Mouse (Mus musculus): Measurements from ENCODE around the gene Pdgfb. TPM values are rescaled to one million over a fixed set of nuclear protein-coding genes. Genes with fewer than 3 reads are reported as not detected.

Pdgfb gene
- polyA plus RNA-seq, 1 experiment from 2014 or later, result 4.9 TPM

DNA sequence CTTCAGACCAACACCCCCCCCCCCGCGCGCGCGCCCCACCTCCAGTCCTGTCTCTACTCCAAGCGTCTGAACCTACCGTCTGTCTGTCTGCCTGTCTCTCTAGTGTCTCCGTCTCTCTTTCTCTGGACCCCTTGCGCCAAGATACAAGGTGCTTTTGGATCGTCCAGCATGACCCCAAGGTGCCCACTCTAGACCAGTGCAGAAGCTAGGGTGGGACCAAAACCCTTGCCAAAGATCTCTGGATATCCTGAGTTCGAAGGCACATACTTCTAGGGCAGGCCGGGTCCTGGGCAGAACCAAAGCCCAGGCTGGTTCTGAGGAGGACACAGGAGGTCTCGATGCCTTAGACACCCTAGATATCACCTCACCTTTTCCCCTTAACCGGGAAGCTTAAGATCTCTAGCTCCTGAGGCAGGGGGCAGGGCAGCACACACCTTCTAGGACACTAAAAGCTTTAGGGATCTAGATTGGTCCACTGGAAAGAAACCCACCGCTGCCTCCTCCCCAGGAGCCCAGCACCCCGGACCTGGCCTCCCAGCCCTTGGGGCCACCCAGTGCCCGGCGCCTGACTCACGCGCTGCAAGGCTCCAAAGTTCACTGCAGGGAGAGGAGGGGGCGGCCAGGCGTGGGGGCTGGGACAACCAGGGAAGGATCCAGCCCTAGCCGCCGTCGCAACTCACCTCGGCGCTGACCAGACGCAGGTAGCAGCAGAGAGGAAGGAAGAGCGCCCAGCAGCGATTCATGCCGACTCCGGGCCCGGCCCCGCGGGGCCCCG is 1.3 kb downstream of the Pdgfb start:
- Histone ChIP-seq H3K4me2 (ENCODE audit: low read length) (peak overlapping the region; percentile 97), H3K4me3 (ENCODE audit: control insufficient read depth in 1 of 2, insufficient read depth in 1 of 2, low read depth in 1 of 2, low read length in 2 of 2) (peak overlapping the region; percentile 54 to 62), H3K9me3 (ENCODE audit: control insufficient read depth, low read length) (no peaks in the 10 kb centered on the region), H3K4me1 (ENCODE audit: control insufficient read depth in 2 of 2, insufficient read depth in 2 of 2, low read length in 2 of 2) (peaks cover 6 to 33% of the 10 kb centered on the region in 2 experiments; a peak in 3 of 4 replicates), H3K27me3 (ENCODE audit: control insufficient read depth, insufficient read depth, low read length) (peaks cover 60% of the 10 kb centered on the region), H3K36me3 (ENCODE audit: control insufficient read depth, insufficient read depth, low read length) (no peaks in the 10 kb centered on the region), H3K27ac (replicated peaks in 1 of 2; ENCODE audit: control insufficient read depth in 1 of 2, insufficient read depth in 1 of 2, low read depth in 2 of 2, low read length in 2 of 2) (peak overlapping the region in 1 of 2 experiments; percentile 53; a peak in 1 of 4 replicates), H3K9ac (ENCODE audit: low read length) (peak overlapping the region; percentile 78)
- 2% methylated on average over 36 of the region's 36 CpGs for WGBS
- no peak for ATAC-seq (ENCODE audit: insufficient number of reproducible peaks, insufficient read depth, low FRiP score, low read depth)

GRCm38 (mm10) chr15:80012527-80013201 is 2.1 kb downstream of the Pdgfb start:
- H3K27me3 ChIP-seq (ENCODE audit: control insufficient read depth, insufficient read depth, low read length), result peaks cover 60% of the 10 kb centered on the region
- no peak for ATAC-seq (ENCODE audit: insufficient number of reproducible peaks, insufficient read depth, low FRiP score, low read depth)
- H3K27ac ChIP-seq (replicated peaks in 1 of 2; ENCODE audit: control insufficient read depth in 1 of 2, insufficient read depth in 1 of 2, low read depth in 2 of 2, low read length in 2 of 2), result peak overlapping the region in 1 of 2 experiments; percentile 33; a peak in 1 of 4 replicates
- WGBS, result 1% methylated on average over 52 of the region's 60 CpGs
- H3K4me1 ChIP-seq (ENCODE audit: control insufficient read depth in 2 of 2, insufficient read depth in 2 of 2, low read length in 2 of 2), result peaks cover 6 to 33% of the 10 kb centered on the region in 2 experiments; a peak in 3 of 4 replicates
- H3K36me3 ChIP-seq (ENCODE audit: control insufficient read depth, insufficient read depth, low read length), result no peaks in the 10 kb centered on the region
- H3K4me3 ChIP-seq (ENCODE audit: control insufficient read depth in 1 of 2, insufficient read depth in 1 of 2, low read depth in 1 of 2, low read length in 2 of 2), result peak overlapping the region; percentile 54 to 62
- H3K9me3 ChIP-seq (ENCODE audit: control insufficient read depth, low read length), result no peaks in the 10 kb centered on the region
- peak overlapping the region; percentile 97 for H3K4me2 ChIP-seq (ENCODE audit: low read length)
- H3K9ac ChIP-seq (ENCODE audit: low read length), result peak overlapping the region; percentile 78

GRCm38 (mm10) chr15:80011778-80012526 is 2.8 kb downstream of the Pdgfb start:
- peaks cover 60% of the 10 kb centered on the region for H3K27me3 ChIP-seq (ENCODE audit: control insufficient read depth, insufficient read depth, low read length)
- no peak for ATAC-seq (ENCODE audit: insufficient number of reproducible peaks, insufficient read depth, low FRiP score, low read depth)
- H3K4me3 ChIP-seq (ENCODE audit: control insufficient read depth in 1 of 2, insufficient read depth in 1 of 2, low read depth in 1 of 2, low read length in 2 of 2), result peak overlapping the region; percentile 54 to 62
- peak overlapping the region; percentile 97 for H3K4me2 ChIP-seq (ENCODE audit: low read length)
- H3K9ac ChIP-seq (ENCODE audit: low read length), result peak overlapping the region; percentile 78
- peaks cover 6 to 33% of the 10 kb centered on the region in 2 experiments; a peak in 3 of 4 replicates for H3K4me1 ChIP-seq (ENCODE audit: control insufficient read depth in 2 of 2, insufficient read depth in 2 of 2, low read length in 2 of 2)
- no peaks in the 10 kb centered on the region for H3K9me3 ChIP-seq (ENCODE audit: control insufficient read depth, low read length)
- H3K36me3 ChIP-seq (ENCODE audit: control insufficient read depth, insufficient read depth, low read length), result no peaks in the 10 kb centered on the region
- 3% methylated on average over 56 of the region's 56 CpGs for WGBS
- peak overlapping the region in 1 of 2 experiments; percentile 33; a peak in 1 of 4 replicates for H3K27ac ChIP-seq (replicated peaks in 1 of 2; ENCODE audit: control insufficient read depth in 1 of 2, insufficient read depth in 1 of 2, low read depth in 2 of 2, low read length in 2 of 2)

DNA sequence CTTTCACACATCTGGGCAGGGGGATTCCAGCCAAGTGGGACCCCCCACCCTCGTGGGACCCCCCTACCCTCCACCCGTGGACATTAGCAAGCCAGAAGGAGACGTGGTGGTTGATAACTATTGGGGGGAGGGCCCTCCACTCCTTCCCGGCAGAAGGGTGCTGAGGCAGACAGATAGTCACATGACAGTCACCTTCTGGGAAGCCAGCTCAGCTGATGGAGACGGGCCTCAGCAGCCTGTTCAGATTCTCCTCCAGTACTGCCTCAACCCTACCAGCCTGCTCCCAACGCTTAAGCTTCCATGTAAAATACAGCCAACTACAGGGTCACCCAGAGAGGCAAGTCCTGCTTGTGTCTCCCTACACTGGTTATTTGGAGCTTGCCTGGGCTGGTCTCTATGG is 3.6 kb downstream of the Pdgfb start:
- H3K36me3 ChIP-seq (ENCODE audit: control insufficient read depth, insufficient read depth, low read length), result no peaks in the 10 kb centered on the region
- peak overlapping the region; percentile 78 for H3K9ac ChIP-seq (ENCODE audit: low read length)
- 0 out of 4 replicates have a peak overlapping the region, but pooled peaks of 1 of the 2 experiments have one; percentile 19 for H3K27ac ChIP-seq (replicated peaks in 1 of 2; ENCODE audit: control insufficient read depth in 1 of 2, insufficient read depth in 1 of 2, low read depth in 2 of 2, low read length in 2 of 2)
- peak overlapping the region; percentile 97 for H3K4me2 ChIP-seq (ENCODE audit: low read length)
- ATAC-seq (ENCODE audit: insufficient number of reproducible peaks, insufficient read depth, low FRiP score, low read depth), result no peak
- peaks cover 56% of the 10 kb centered on the region for H3K27me3 ChIP-seq (ENCODE audit: control insufficient read depth, insufficient read depth, low read length)
- WGBS, result 35% methylated on average over 6 of the region's 6 CpGs
- H3K9me3 ChIP-seq (ENCODE audit: control insufficient read depth, low read length), result no peaks in the 10 kb centered on the region
- H3K4me3 ChIP-seq (ENCODE audit: control insufficient read depth in 1 of 2, insufficient read depth in 1 of 2, low read depth in 1 of 2, low read length in 2 of 2), result peak overlapping the region; percentile 54 to 62
- peaks cover 10 to 38% of the 10 kb centered on the region in 2 experiments for H3K4me1 ChIP-seq (ENCODE audit: control insufficient read depth in 2 of 2, insufficient read depth in 2 of 2, low read length in 2 of 2)

GRCm38 (mm10) chr15:80010182-80010558 is 4.6 kb downstream of the Pdgfb start:
- WGBS, result 35% methylated on average over 7 of the region's 7 CpGs
- Histone ChIP-seq H3K4me2 (ENCODE audit: low read length) (peak overlapping the region; percentile 97), H3K9ac (ENCODE audit: low read length) (no peak overlapping the region; the same call in 1 of the 2 replicates), H3K4me3 (ENCODE audit: control insufficient read depth in 1 of 2, insufficient read depth in 1 of 2, low read depth in 1 of 2, low read length in 2 of 2) (peak overlapping the region in 1 of 2 experiments; percentile 62; a peak in 1 of 4 replicates), H3K4me1 (ENCODE audit: control insufficient read depth in 2 of 2, insufficient read depth in 2 of 2, low read length in 2 of 2) (peaks cover 18 to 48% of the 10 kb centered on the region in 2 experiments), H3K27ac (replicated peaks in 1 of 2; ENCODE audit: control insufficient read depth in 1 of 2, insufficient read depth in 1 of 2, low read depth in 2 of 2, low read length in 2 of 2) (no peak overlapping the region), H3K27me3 (ENCODE audit: control insufficient read depth, insufficient read depth, low read length) (peaks cover 47% of the 10 kb centered on the region), H3K9me3 (ENCODE audit: control insufficient read depth, low read length) (no peaks in the 10 kb centered on the region), H3K36me3 (ENCODE audit: control insufficient read depth, insufficient read depth, low read length) (no peaks in the 10 kb centered on the region)
- no peak for ATAC-seq (ENCODE audit: insufficient number of reproducible peaks, insufficient read depth, low FRiP score, low read depth)

DNA sequence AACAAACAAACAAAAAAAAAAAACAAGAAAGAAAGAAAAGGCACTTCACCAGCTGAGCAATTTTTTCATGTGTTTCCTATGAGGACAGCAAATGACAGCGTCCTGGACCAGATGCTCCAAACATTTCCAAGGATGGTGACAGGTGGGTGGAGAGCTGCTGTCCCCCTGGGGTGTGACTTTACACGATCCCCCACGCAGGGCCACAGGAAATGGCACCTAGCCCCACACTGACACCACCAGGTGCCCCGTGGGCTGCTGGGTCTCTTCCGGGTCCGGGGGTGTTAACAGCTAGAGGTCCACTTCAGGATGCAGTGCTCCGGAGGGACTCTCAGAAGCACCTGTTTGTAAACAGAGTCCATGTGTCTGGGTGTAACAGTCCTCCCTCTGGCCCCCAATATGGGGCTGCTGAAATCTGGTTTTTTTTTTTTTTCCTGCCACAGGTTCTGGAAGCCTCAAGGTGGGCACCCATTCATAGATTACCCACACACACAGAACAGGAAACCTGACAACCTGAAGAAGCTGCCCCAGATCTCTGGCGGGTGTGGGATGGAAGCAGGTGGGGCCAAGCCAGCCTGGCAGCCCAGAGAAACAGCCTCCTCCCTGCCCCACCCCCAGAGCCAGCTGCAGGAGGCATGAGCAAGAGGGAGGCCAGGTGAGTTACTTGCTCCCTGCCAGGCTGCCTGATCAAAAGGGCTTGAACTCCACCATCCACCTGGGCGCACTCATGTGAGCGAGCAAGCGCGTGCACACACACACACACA is 5.2 kb downstream of the Pdgfb start:
- H3K4me2 ChIP-seq (ENCODE audit: low read length), result no peak overlapping the region
- H3K9ac ChIP-seq (ENCODE audit: low read length), result no peak overlapping the region
- H3K4me1 ChIP-seq (ENCODE audit: control insufficient read depth in 2 of 2, insufficient read depth in 2 of 2, low read length in 2 of 2), result peaks cover 20 to 49% of the 10 kb centered on the region in 2 experiments
- H3K36me3 ChIP-seq (ENCODE audit: control insufficient read depth, insufficient read depth, low read length), result no peaks in the 10 kb centered on the region
- ATAC-seq (ENCODE audit: insufficient number of reproducible peaks, insufficient read depth, low FRiP score, low read depth), result no peak
- no peaks in the 10 kb centered on the region for H3K9me3 ChIP-seq (ENCODE audit: control insufficient read depth, low read length)
- H3K4me3 ChIP-seq (ENCODE audit: control insufficient read depth in 1 of 2, insufficient read depth in 1 of 2, low read depth in 1 of 2, low read length in 2 of 2), result no peak overlapping the region
- H3K27ac ChIP-seq (replicated peaks in 1 of 2; ENCODE audit: control insufficient read depth in 1 of 2, insufficient read depth in 1 of 2, low read depth in 2 of 2, low read length in 2 of 2), result no peak overlapping the region
- 54% methylated on average over 12 of the region's 12 CpGs for WGBS
- H3K27me3 ChIP-seq (ENCODE audit: control insufficient read depth, insufficient read depth, low read length), result peaks cover 41% of the 10 kb centered on the region

Measured in heart, embryonic 14.5 days (tissue).